Mouse (Mus musculus): ENCODE measurements at regions not wholly inside any gene's neighbourhood (a gene's known extent, or its start where the extent isn't known, plus 50 kb on each side); places are given as distances from the start of the nearest gene placed in this dataset.

DNA sequence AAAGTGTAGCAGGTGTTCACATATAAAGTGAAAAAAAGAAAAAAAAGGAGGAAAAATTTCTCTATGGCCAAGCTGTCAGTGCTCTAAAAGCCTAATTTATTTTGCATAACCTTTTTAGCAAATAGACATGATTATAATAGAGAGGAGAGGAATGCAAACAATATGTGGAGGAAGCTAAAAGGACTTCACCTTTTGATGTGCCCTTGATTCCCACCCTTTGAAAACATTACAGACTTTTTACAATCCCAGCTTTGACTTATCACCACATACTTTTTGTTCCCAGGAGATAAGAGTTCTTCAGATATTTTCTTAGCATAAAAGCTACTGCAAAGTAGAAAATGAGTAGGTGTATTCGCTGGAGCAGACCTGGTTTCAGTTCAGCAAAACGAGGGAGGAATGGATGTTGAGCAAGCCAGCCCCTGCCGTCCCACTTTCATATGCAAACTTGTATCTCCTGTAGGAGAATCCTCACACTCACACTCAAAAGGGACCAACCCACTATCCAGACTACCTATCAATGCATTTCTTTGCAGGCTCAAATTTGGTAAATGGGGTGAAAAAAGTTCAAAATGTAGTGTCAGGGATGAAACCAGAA is 1125.1 kb downstream of the Pcdh18 start:
- TF ChIP-seq CTCF (IDR thresholded peaks at IDR 0.05; ENCODE audit: borderline replicate concordance, insufficient read depth, low read length) (no peak), POLR2A (IDR thresholded peaks at IDR 0.05; ENCODE audit: low read depth, low read length) (no peak)

Measured in embryonic fibroblast, embryonic 13.5 days (primary cell).